Mouse (Mus musculus): ENCODE measurements at regions not wholly inside any gene's neighbourhood (a gene's known extent, or its start where the extent isn't known, plus 50 kb on each side); places are given as distances from the start of the nearest gene placed in this dataset.

GRCm38 (mm10) chr6:51302240-51302639 is 130.2 kb upstream of the Nfe2l3 start:
- DNase-seq (ENCODE audit: extremely low read depth, insufficient read length, low spot score): no peak

GRCm38 (mm10) chr6:51318341-51318740 is 114.1 kb upstream of the Nfe2l3 start:
- no peak for DNase-seq (ENCODE audit: extremely low read depth, insufficient read length, low spot score)

- DNase-seq (ENCODE audit: extremely low read depth, insufficient read length, low spot score): no peak
These were observed 112.5 kb upstream of the Nfe2l3 start for GRCm38 (mm10) chr6:51320019-51320418.

- no peak for DNase-seq (ENCODE audit: extremely low read depth, insufficient read length, low spot score)
These were observed 111.6 kb upstream of the Nfe2l3 start for GRCm38 (mm10) chr6:51320676-51321419.

- DNase-seq (ENCODE audit: extremely low read depth, insufficient read length, low spot score): no peak
These were observed 106.2 kb upstream of the Nfe2l3 start for GRCm38 (mm10) chr6:51326103-51326829.

- no peak for DNase-seq (ENCODE audit: extremely low read depth, insufficient read length, low spot score)
These were observed 103.1 kb upstream of the Nfe2l3 start for GRCm38 (mm10) chr6:51329070-51329995.

GRCm38 (mm10) chr6:51330069-51330706 is 102.3 kb upstream of the Nfe2l3 start:
- no peak for DNase-seq (ENCODE audit: extremely low read depth, insufficient read length, low spot score)

- no peak for DNase-seq (ENCODE audit: extremely low read depth, insufficient read length, low spot score)
These were observed 99.6 kb upstream of the Nfe2l3 start for GRCm38 (mm10) chr6:51332841-51333240.

- no peak for DNase-seq (ENCODE audit: extremely low read depth, insufficient read length, low spot score)
These were observed 98.6 kb upstream of the Nfe2l3 start for GRCm38 (mm10) chr6:51333722-51334360.

GRCm38 (mm10) chr6:51335314-51335713 is 97.2 kb upstream of the Nfe2l3 start:
- DNase-seq (ENCODE audit: extremely low read depth, insufficient read length, low spot score): no peak

- DNase-seq (ENCODE audit: extremely low read depth, insufficient read length, low spot score): no peak
These were observed 93.2 kb upstream of the Nfe2l3 start for GRCm38 (mm10) chr6:51339301-51339700.

GRCm38 (mm10) chr6:51347721-51348120 is 84.7 kb upstream of the Nfe2l3 start:
- no peak for DNase-seq (ENCODE audit: extremely low read depth, insufficient read length, low spot score)

GRCm38 (mm10) chr6:51349771-51350170 is 82.7 kb upstream of the Nfe2l3 start:
- DNase-seq (ENCODE audit: extremely low read depth, insufficient read length, low spot score): no peak

GRCm38 (mm10) chr6:51355041-51355440 is 77.4 kb upstream of the Nfe2l3 start:
- DNase-seq (ENCODE audit: extremely low read depth, insufficient read length, low spot score): no peak

GRCm38 (mm10) chr6:51361611-51362180 is 70.8 kb upstream of the Nfe2l3 start:
- no peak for DNase-seq (ENCODE audit: extremely low read depth, insufficient read length, low spot score)

- DNase-seq (ENCODE audit: extremely low read depth, insufficient read length, low spot score): peak; percentile 42
These were observed 69.8 kb upstream of the Nfe2l3 start for GRCm38 (mm10) chr6:51362475-51363226.

- no peak for DNase-seq (ENCODE audit: extremely low read depth, insufficient read length, low spot score)
These were observed 67.7 kb upstream of the Nfe2l3 start for GRCm38 (mm10) chr6:51364776-51365175.

- no peak for DNase-seq (ENCODE audit: extremely low read depth, insufficient read length, low spot score)
These were observed 62.7 kb upstream of the Nfe2l3 start for GRCm38 (mm10) chr6:51369771-51370170.

- DNase-seq (ENCODE audit: extremely low read depth, insufficient read length, low spot score): no peak
These were observed 60.1 kb upstream of the Nfe2l3 start for GRCm38 (mm10) chr6:51372357-51372756.
